Mouse (Mus musculus): ENCODE results near the gene Limd2. TPM values are rescaled to one million over a fixed set of nuclear protein-coding genes. Genes with fewer than 3 reads are reported as not detected.

The Limd2 gene
- polyA plus RNA-seq (2015; fragmentation: Illumina TruSeq; extraction: RNeasy Lipid Tissue Mini Kit (QIAGEN cat#74804); ENCODE audit: insufficient read depth, low replicate concordance), result 322 TPM

GRCm38 (mm10) chr11:106160841-106161721 lies at the start of gene Limd2, which contains the start of gene Gm10840:
Gene Limd2 (minus strand): TSS chr11:106160860.
Gene Gm10840 (plus strand): TSS chr11:106160850.

GRCm38 (mm10) chr11:106202123-106202465 lies 41.4 kb upstream of the Limd2 start, which contains the start of gene Strada:
Gene Strada (minus strand): TSS chr11:106202168.

Other genes with a start within 250 kb of the Limd2 start
- gene Cyb561, start 207.5 kb downstream of the Limd2 start, polyA plus RNA-seq (2015; fragmentation: Illumina TruSeq; extraction: RNeasy Lipid Tissue Mini Kit (QIAGEN cat#74804); ENCODE audit: insufficient read depth, low replicate concordance), result 2.0 TPM
- gene Ace, start 192.9 kb downstream of the Limd2 start, polyA plus RNA-seq (2015; fragmentation: Illumina TruSeq; extraction: RNeasy Lipid Tissue Mini Kit (QIAGEN cat#74804); ENCODE audit: insufficient read depth, low replicate concordance), result 8.4 TPM
- gene Ace3, start 166.2 kb downstream of the Limd2 start, polyA plus RNA-seq (2015; fragmentation: Illumina TruSeq; extraction: RNeasy Lipid Tissue Mini Kit (QIAGEN cat#74804); ENCODE audit: insufficient read depth, low replicate concordance), result not detected
- gene Kcnh6, start 152.7 kb downstream of the Limd2 start, polyA plus RNA-seq (2015; fragmentation: Illumina TruSeq; extraction: RNeasy Lipid Tissue Mini Kit (QIAGEN cat#74804); ENCODE audit: insufficient read depth, low replicate concordance), result not detected
- gene Dcaf7, start 124.0 kb downstream of the Limd2 start, polyA plus RNA-seq (2015; fragmentation: Illumina TruSeq; extraction: RNeasy Lipid Tissue Mini Kit (QIAGEN cat#74804); ENCODE audit: insufficient read depth, low replicate concordance), result 67.7 TPM
- 15.3 TPM for gene Taco1, start 94.8 kb downstream of the Limd2 start, polyA plus RNA-seq (2015; fragmentation: Illumina TruSeq; extraction: RNeasy Lipid Tissue Mini Kit (QIAGEN cat#74804); ENCODE audit: insufficient read depth, low replicate concordance)
- 60.8 TPM for gene Map3k3, start 76.2 kb downstream of the Limd2 start, polyA plus RNA-seq (2015; fragmentation: Illumina TruSeq; extraction: RNeasy Lipid Tissue Mini Kit (QIAGEN cat#74804); ENCODE audit: insufficient read depth, low replicate concordance)
- gene Gm10840, start within 50 bp of the Limd2 start, polyA plus RNA-seq (2015; fragmentation: Illumina TruSeq; extraction: RNeasy Lipid Tissue Mini Kit (QIAGEN cat#74804); ENCODE audit: insufficient read depth, low replicate concordance), result not detected
- 35.5 TPM for gene Strada, start 41.3 kb upstream of the Limd2 start, polyA plus RNA-seq (2015; fragmentation: Illumina TruSeq; extraction: RNeasy Lipid Tissue Mini Kit (QIAGEN cat#74804); ENCODE audit: insufficient read depth, low replicate concordance)
- 113 TPM for gene Ccdc47, start 55.5 kb upstream of the Limd2 start, polyA plus RNA-seq (2015; fragmentation: Illumina TruSeq; extraction: RNeasy Lipid Tissue Mini Kit (QIAGEN cat#74804); ENCODE audit: insufficient read depth, low replicate concordance)
- gene Ddx42, start 56.1 kb upstream of the Limd2 start, polyA plus RNA-seq (2015; fragmentation: Illumina TruSeq; extraction: RNeasy Lipid Tissue Mini Kit (QIAGEN cat#74804); ENCODE audit: insufficient read depth, low replicate concordance), result 89.4 TPM
- gene Ftsj3, start 95.2 kb upstream of the Limd2 start, polyA plus RNA-seq (2015; fragmentation: Illumina TruSeq; extraction: RNeasy Lipid Tissue Mini Kit (QIAGEN cat#74804); ENCODE audit: insufficient read depth, low replicate concordance), result 75.9 TPM
- gene Psmc5, start 95.3 kb upstream of the Limd2 start, polyA plus RNA-seq (2015; fragmentation: Illumina TruSeq; extraction: RNeasy Lipid Tissue Mini Kit (QIAGEN cat#74804); ENCODE audit: insufficient read depth, low replicate concordance), result 94.7 TPM
- 94.5 TPM for gene Smarcd2, start 112.1 kb upstream of the Limd2 start, polyA plus RNA-seq (2015; fragmentation: Illumina TruSeq; extraction: RNeasy Lipid Tissue Mini Kit (QIAGEN cat#74804); ENCODE audit: insufficient read depth, low replicate concordance)
- gene Tcam1, start 115.8 kb upstream of the Limd2 start, polyA plus RNA-seq (2015; fragmentation: Illumina TruSeq; extraction: RNeasy Lipid Tissue Mini Kit (QIAGEN cat#74804); ENCODE audit: insufficient read depth, low replicate concordance), result 0.26 TPM
- gene Gh, start 141.0 kb upstream of the Limd2 start, polyA plus RNA-seq (2015; fragmentation: Illumina TruSeq; extraction: RNeasy Lipid Tissue Mini Kit (QIAGEN cat#74804); ENCODE audit: insufficient read depth, low replicate concordance), result 1.0 TPM
- gene Cd79b, start 153.9 kb upstream of the Limd2 start, polyA plus RNA-seq (2015; fragmentation: Illumina TruSeq; extraction: RNeasy Lipid Tissue Mini Kit (QIAGEN cat#74804); ENCODE audit: insufficient read depth, low replicate concordance), result 960 TPM
- gene Scn4a, start 192.4 kb upstream of the Limd2 start, polyA plus RNA-seq (2015; fragmentation: Illumina TruSeq; extraction: RNeasy Lipid Tissue Mini Kit (QIAGEN cat#74804); ENCODE audit: insufficient read depth, low replicate concordance), result 6.6 TPM
- 0.33 TPM for gene Prr29, start 204.6 kb upstream of the Limd2 start, polyA plus RNA-seq (2015; fragmentation: Illumina TruSeq; extraction: RNeasy Lipid Tissue Mini Kit (QIAGEN cat#74804); ENCODE audit: insufficient read depth, low replicate concordance)
- 103 TPM for gene Icam2, start 227.2 kb upstream of the Limd2 start, polyA plus RNA-seq (2015; fragmentation: Illumina TruSeq; extraction: RNeasy Lipid Tissue Mini Kit (QIAGEN cat#74804); ENCODE audit: insufficient read depth, low replicate concordance)

Data from spleen, adult 10 weeks (tissue).